Mouse (Mus musculus): ENCODE results near the gene Wdpcp. TPM values are rescaled to one million over a fixed set of nuclear protein-coding genes. Genes with fewer than 3 reads are reported as not detected.
"Not testable (repeated sequence)": the region's sequence is repeated elsewhere in the genome, so short reads cannot be mapped to it uniquely, and the experiment has no call there.

Wdpcp gene
- polyA plus RNA-seq (2011; ENCODE audit: insufficient read length, low read depth, missing spikeins): 7.9 and 10.2 TPM in 2 replicates

- 0 out of 2 replicates have a peak within 1 kb of the TSS, but pooled peaks have one; percentile 4 for H3K27ac ChIP-seq (ENCODE audit: insufficient read depth, low read length)
- H3K4me3 ChIP-seq (ENCODE audit: insufficient read depth, low read length): peak within 1 kb of the TSS; percentile 95
- peak; percentile 81 for TF ChIP-seq POLR2A (IDR thresholded peaks at IDR 0.05; ENCODE audit: low read depth, low read length)
- TF ChIP-seq CTCF (IDR thresholded peaks at IDR 0.05; ENCODE audit: borderline replicate concordance, insufficient read depth, low read length): no peak
- H3K4me1 ChIP-seq (ENCODE audit: control insufficient read depth, insufficient read depth, low read length): peaks cover 8% of the 10 kb centered on the region
Observed at GRCm38 (mm10) chr11:21571700-21572381, at the start of gene Wdpcp, which contains the start of gene Mdh1. TSS of gene Wdpcp (plus strand) at chr11:21572235. TSS of gene Mdh1 (minus strand) at chr11:21572367.

GRCm38 (mm10) chr11:21528676-21529394, 43.2 kb upstream of the Wdpcp start:
- no peak overlapping the region for H3K27ac ChIP-seq (ENCODE audit: insufficient read depth, low read length)
- H3K4me3 ChIP-seq (ENCODE audit: insufficient read depth, low read length): no peak overlapping the region
- TF ChIP-seq POLR2A (IDR thresholded peaks at IDR 0.05; ENCODE audit: low read depth, low read length) (no peak), CTCF (IDR thresholded peaks at IDR 0.05; ENCODE audit: borderline replicate concordance, insufficient read depth, low read length) (no peak)
- no peaks in the 10 kb centered on the region for H3K4me1 ChIP-seq (ENCODE audit: control insufficient read depth, insufficient read depth, low read length)

- not testable (repeated sequence) for H3K4me3 ChIP-seq (ENCODE audit: insufficient read depth, low read length); H3K27ac ChIP-seq (ENCODE audit: insufficient read depth, low read length); H3K4me1 ChIP-seq (ENCODE audit: control insufficient read depth, insufficient read depth, low read length)
Observed at GRCm38 (mm10) chr11:21530856-21531255, 41.2 kb upstream of the Wdpcp start.

GRCm38 (mm10) chr11:21540072-21540471, 32.0 kb upstream of the Wdpcp start:
- no peak overlapping the region for H3K27ac ChIP-seq (ENCODE audit: insufficient read depth, low read length)
- no peaks in the 10 kb centered on the region for H3K4me1 ChIP-seq (ENCODE audit: control insufficient read depth, insufficient read depth, low read length)
- TF ChIP-seq CTCF (IDR thresholded peaks at IDR 0.05; ENCODE audit: borderline replicate concordance, insufficient read depth, low read length) (no peak), POLR2A (IDR thresholded peaks at IDR 0.05; ENCODE audit: low read depth, low read length) (no peak)
- H3K4me3 ChIP-seq (ENCODE audit: insufficient read depth, low read length): no peak overlapping the region

GRCm38 (mm10) chr11:21540622-21541021, 31.4 kb upstream of the Wdpcp start:
- no peak for TF ChIP-seq POLR2A (IDR thresholded peaks at IDR 0.05; ENCODE audit: low read depth, low read length)
- TF ChIP-seq CTCF (IDR thresholded peaks at IDR 0.05; ENCODE audit: borderline replicate concordance, insufficient read depth, low read length): no peak
- Histone ChIP-seq H3K4me1 (ENCODE audit: control insufficient read depth, insufficient read depth, low read length) (no peaks in the 10 kb centered on the region), H3K4me3 (ENCODE audit: insufficient read depth, low read length) (no peak overlapping the region), H3K27ac (ENCODE audit: insufficient read depth, low read length) (no peak overlapping the region)

- H3K27ac ChIP-seq (ENCODE audit: insufficient read depth, low read length): no peak overlapping the region
- TF ChIP-seq CTCF (IDR thresholded peaks at IDR 0.05; ENCODE audit: borderline replicate concordance, insufficient read depth, low read length) (no peak), POLR2A (IDR thresholded peaks at IDR 0.05; ENCODE audit: low read depth, low read length) (no peak)
- H3K4me3 ChIP-seq (ENCODE audit: insufficient read depth, low read length): no peak overlapping the region
- no peaks in the 10 kb centered on the region for H3K4me1 ChIP-seq (ENCODE audit: control insufficient read depth, insufficient read depth, low read length)
Observed at GRCm38 (mm10) chr11:21542731-21543130, 29.3 kb upstream of the Wdpcp start.

GRCm38 (mm10) chr11:21545021-21545420, 27.0 kb upstream of the Wdpcp start:
- Histone ChIP-seq H3K27ac (ENCODE audit: insufficient read depth, low read length) (no peak overlapping the region), H3K4me3 (ENCODE audit: insufficient read depth, low read length) (no peak overlapping the region), H3K4me1 (ENCODE audit: control insufficient read depth, insufficient read depth, low read length) (no peaks in the 10 kb centered on the region)
- TF ChIP-seq POLR2A (IDR thresholded peaks at IDR 0.05; ENCODE audit: low read depth, low read length) (no peak), CTCF (IDR thresholded peaks at IDR 0.05; ENCODE audit: borderline replicate concordance, insufficient read depth, low read length) (no peak)

GRCm38 (mm10) chr11:21545951-21546350, 26.1 kb upstream of the Wdpcp start:
- TF ChIP-seq POLR2A (IDR thresholded peaks at IDR 0.05; ENCODE audit: low read depth, low read length): no peak
- no peak for TF ChIP-seq CTCF (IDR thresholded peaks at IDR 0.05; ENCODE audit: borderline replicate concordance, insufficient read depth, low read length)
- no peak overlapping the region for H3K27ac ChIP-seq (ENCODE audit: insufficient read depth, low read length)
- H3K4me1 ChIP-seq (ENCODE audit: control insufficient read depth, insufficient read depth, low read length): no peaks in the 10 kb centered on the region
- no peak overlapping the region for H3K4me3 ChIP-seq (ENCODE audit: insufficient read depth, low read length)

- H3K4me3 ChIP-seq (ENCODE audit: insufficient read depth, low read length): no peak overlapping the region
- H3K4me1 ChIP-seq (ENCODE audit: control insufficient read depth, insufficient read depth, low read length): no peaks in the 10 kb centered on the region
- no peak overlapping the region for H3K27ac ChIP-seq (ENCODE audit: insufficient read depth, low read length)
- no peak for TF ChIP-seq CTCF (IDR thresholded peaks at IDR 0.05; ENCODE audit: borderline replicate concordance, insufficient read depth, low read length)
- TF ChIP-seq POLR2A (IDR thresholded peaks at IDR 0.05; ENCODE audit: low read depth, low read length): no peak
Observed at GRCm38 (mm10) chr11:21546671-21547070, 25.4 kb upstream of the Wdpcp start.

- Histone ChIP-seq H3K4me1 (ENCODE audit: control insufficient read depth, insufficient read depth, low read length) (no peaks in the 10 kb centered on the region), H3K27ac (ENCODE audit: insufficient read depth, low read length) (no peak overlapping the region)
Observed at GRCm38 (mm10) chr11:21547518-21547917, 24.5 kb upstream of the Wdpcp start.

More at GRCm38 (mm10) chr11:21547518-21547917, 24.5 kb upstream of the Wdpcp start:
- H3K4me3 ChIP-seq (ENCODE audit: insufficient read depth, low read length): no peak overlapping the region
- TF ChIP-seq POLR2A (IDR thresholded peaks at IDR 0.05; ENCODE audit: low read depth, low read length) (no peak), CTCF (IDR thresholded peaks at IDR 0.05; ENCODE audit: borderline replicate concordance, insufficient read depth, low read length) (no peak)
